Mouse (Mus musculus) cerebellum, adult 2 months (tissue): ENCODE measurements at regions not wholly inside any gene's neighbourhood (a gene's known extent, or its start where the extent isn't known, plus 50 kb on each side); places are given as distances from the start of the nearest gene placed in this dataset.

Experiments used
- DNase-seq, 2 experiments: peaks; one replicate each; pipeline ENCODE4 v3.0.0; 2021
- H3K27ac ChIP-seq: fragments of 200-500 bp; 2 replicates; pipeline ENCODE4 v1.5.1; 2012; ENCODE audit warnings: low read length, control low read depth, inconsistent platforms; ENCODE audit not compliant: insufficient read depth
- H3K27me3 ChIP-seq: fragments of 200-500 bp; 2 replicates; pipeline ENCODE4 v1.6.1; 2012; ENCODE audit warnings: inconsistent platforms, mild to moderate bottlenecking, low read length, moderate library complexity; ENCODE audit not compliant: control insufficient read depth, insufficient read depth
- H3K4me1 ChIP-seq: fragments of 200-500 bp; 2 replicates; pipeline ENCODE4 v1.6.1; 2011; ENCODE audit warnings: low read length; ENCODE audit not compliant: control insufficient read depth, insufficient read depth
- H3K4me3 ChIP-seq: fragments of 200-500 bp; replicated peaks from 2 replicates; pipeline ENCODE3; 2011; ENCODE audit warnings: mild to moderate bottlenecking, low read depth, low read length, control low read depth; ENCODE audit not compliant: insufficient read depth
- CTCF ChIP-seq: fragments of 200-500 bp; IDR thresholded peaks from 2 replicates; pipeline ENCODE4 v1.5.1; 2011; ENCODE audit warnings: low read depth, mild to moderate bottlenecking, control low read depth, low read length, moderate library complexity, borderline replicate concordance; ENCODE audit not compliant: insufficient read depth
- POLR2A ChIP-seq: fragments of 200-500 bp; IDR thresholded peaks from 2 replicates; pipeline ENCODE4 v1.6.1; 2011; ENCODE audit warnings: low read length, control low read depth, borderline replicate concordance; ENCODE audit not compliant: insufficient read depth
- WGBS: fragments of 180-500 bp; shearing (Covaris S2); methylation state at CpG from one replicate; pipeline ENCODE4 v1.1.7; 2018; 5-methylcytosine and 5-hydroxymethylcytosine counted together

DNA sequence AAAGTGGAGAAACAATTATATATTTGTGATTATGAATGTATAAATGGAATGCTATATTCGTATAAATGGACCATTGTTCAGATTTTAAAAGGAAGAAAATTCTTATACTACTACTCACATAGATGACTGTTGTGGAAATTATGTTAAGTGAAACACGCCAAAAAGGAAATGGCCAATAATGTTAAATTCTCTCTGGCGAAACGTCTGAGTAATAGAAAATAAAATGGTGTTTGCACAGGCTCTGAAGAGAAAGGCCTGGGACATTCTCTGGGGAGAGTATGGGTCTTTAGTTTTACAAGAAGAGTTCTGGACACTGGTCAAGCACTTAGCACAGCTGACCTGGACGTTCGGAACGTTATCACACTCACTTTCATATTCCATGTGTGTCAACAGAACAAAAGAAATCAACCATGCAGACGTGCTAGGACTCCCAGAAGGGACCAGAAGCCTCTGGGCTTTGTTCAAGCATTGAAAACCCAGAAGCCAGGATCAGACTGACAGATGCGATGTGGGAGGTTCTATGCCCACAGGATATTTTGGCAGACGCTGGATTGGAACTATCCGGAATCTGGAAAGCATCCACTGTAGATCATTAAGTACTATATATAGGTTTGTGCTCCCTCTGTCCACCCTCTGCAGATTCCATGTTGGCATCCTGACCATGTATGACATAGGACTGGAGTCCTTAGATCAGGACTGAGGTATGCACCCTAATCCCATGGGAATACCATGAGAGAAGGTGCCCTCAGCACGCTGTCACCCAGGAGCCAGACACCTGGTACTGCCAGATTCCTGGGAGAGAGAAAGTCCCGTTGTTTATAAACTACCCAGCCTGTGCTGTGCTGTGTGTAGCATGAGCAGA is 178.0 kb upstream of the Foxn2 start:
- 39% methylated on average over 13 of the region's 13 CpGs for WGBS
- Histone ChIP-seq H3K27ac (no peak overlapping the region), H3K4me3 (no peak overlapping the region), H3K4me1 (peaks cover 6% of the 10 kb centered on the region), H3K27me3 (no peaks in the 10 kb centered on the region)
- TF ChIP-seq CTCF = no peak
- TF ChIP-seq POLR2A = no peak
- DNase-seq = peak; percentile 38 to 55

DNA sequence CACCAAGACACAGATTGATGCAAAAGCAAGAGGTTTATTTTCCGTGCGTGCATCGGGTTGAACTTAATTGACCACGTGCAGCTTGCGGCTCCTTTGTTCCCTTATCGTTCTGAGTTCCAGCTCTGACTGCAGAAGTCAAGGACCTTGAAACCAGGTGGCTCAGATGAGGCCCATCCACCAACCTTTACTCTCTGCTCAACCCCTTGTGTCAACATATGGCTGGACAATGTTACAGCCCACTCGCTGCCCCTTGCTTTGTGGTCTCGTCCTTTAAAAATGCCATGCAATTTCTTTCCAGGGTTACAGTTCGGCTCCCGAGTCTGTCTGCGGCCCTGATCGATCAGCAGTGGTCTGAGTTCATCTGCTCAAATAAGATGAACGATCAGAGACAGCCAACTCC is 175.2 kb upstream of the Foxn2 start:
- Histone ChIP-seq H3K27me3 (no peaks in the 10 kb centered on the region), H3K4me3 (no peak overlapping the region), H3K27ac (no peak overlapping the region), H3K4me1 (peaks cover 5% of the 10 kb centered on the region)
- DNase-seq = no peak
- WGBS = 92% methylated on average over 13 of the region's 13 CpGs
- no peak for TF ChIP-seq POLR2A
- TF ChIP-seq CTCF = no peak

DNA sequence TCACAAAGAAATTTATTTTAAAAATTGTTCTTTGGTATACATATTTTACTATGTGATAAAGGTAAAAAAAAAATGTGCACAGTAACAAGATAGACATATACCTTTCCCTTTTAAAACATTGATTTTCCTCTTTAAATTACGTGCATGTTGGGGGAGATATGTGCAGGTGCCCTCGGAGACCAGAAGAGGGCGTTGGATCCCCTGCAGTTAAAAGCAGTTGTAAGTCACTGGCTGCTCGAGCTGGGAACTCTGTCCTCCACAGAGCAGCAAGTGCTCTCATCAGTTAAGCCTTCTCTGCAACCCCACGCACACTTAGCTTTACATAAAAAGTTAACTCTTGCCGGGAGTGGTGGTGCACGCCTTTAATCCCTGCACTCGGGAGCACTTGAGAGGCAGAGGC is 172.3 kb upstream of the Foxn2 start:
- H3K4me3 ChIP-seq = no peak overlapping the region
- no peak for DNase-seq
- H3K27me3 ChIP-seq = no peaks in the 10 kb centered on the region
- TF ChIP-seq CTCF (no peak), POLR2A (no peak)
- 86% methylated on average over 8 of the region's 8 CpGs for WGBS
- no peak overlapping the region for H3K27ac ChIP-seq
- H3K4me1 ChIP-seq = no peaks in the 10 kb centered on the region; the same call in 1 of the 2 replicates

DNA sequence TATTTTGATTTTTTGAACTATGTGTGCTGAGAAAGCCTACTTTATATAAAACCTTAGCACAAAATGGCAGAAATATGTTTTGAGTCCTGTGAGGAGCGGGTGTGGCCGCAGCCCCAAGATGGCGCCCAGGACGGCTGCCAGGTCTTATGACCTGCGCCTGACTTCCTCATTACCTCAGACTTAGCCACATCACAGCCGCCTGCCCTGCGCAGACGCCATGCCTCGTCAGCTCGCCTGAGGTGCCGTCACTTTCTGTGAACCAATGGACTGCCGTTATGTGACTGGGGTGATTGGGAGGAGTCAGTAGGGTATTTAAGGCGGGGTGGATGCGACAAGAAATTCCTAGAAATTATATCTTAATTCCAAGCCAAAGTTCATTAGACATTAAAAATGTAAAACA is 171.7 kb upstream of the Foxn2 start:
- Histone ChIP-seq H3K4me1 (no peaks in the 10 kb centered on the region), H3K27me3 (no peaks in the 10 kb centered on the region), H3K4me3 (no peak overlapping the region), H3K27ac (no peak overlapping the region)
- WGBS = 98% methylated on average over 14 of the region's 14 CpGs
- no peak for DNase-seq
- no peak for TF ChIP-seq POLR2A
- TF ChIP-seq CTCF = no peak

DNA sequence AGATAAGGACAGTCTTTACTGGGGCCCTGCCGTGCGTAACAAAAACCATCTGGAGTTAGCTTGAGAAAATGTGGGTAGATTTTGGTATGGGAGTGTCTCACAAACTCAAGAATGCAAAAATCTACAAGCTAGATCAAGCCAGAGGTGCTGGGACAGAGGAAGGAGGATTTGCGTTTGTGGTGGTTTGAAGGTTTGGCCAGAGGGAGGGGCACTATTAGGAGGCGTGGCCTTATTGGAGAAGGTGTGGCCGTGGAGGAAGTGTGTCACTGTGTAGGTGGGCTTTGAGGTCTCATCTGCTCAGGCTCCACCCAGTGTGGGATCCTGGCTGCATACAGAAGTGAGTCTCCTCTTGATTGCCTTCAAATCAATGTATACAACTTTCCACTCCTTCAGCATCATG is 169.6 kb upstream of the Foxn2 start:
- Histone ChIP-seq H3K4me3 (no peak overlapping the region), H3K27ac (no peak overlapping the region), H3K4me1 (peaks cover 4% of the 10 kb centered on the region; the same call in 1 of the 2 replicates), H3K27me3 (no peaks in the 10 kb centered on the region)
- 83% methylated on average over 5 of the region's 5 CpGs for WGBS
- DNase-seq = no peak
- no peak for TF ChIP-seq CTCF

DNA sequence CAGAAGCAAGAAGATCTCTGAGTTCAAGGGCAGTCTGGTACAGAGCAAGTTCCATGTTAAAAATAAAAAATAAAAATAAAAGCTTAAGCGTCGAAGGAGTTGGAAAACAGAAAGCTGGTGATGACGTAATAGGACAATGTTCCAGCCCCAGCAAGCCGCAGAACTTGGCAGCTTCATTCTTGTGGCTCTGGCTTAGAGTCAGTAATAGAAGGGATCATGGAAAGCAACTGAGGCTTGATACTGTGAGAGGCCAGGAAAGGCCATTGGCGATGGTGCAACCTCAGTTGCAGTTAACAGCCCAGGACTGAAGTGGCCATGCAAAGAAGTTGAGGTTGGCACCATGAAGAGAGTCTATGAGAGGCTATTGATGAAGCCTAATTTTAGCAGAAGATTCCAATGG is 168.3 kb upstream of the Foxn2 start:
- no peak for DNase-seq

GRCm38 (mm10) chr17:88273520-88273919 is 167.0 kb upstream of the Foxn2 start:
- Histone ChIP-seq H3K27me3 (no peaks in the 10 kb centered on the region), H3K4me3 (no peak overlapping the region), H3K27ac (no peak overlapping the region), H3K4me1 (peaks cover 4% of the 10 kb centered on the region; the same call in 1 of the 2 replicates)
- WGBS = 93% methylated on average over 9 of the region's 9 CpGs
- DNase-seq = no peak
- TF ChIP-seq POLR2A (no peak), CTCF (no peak)

More for the DNA sequence above, 168.3 kb upstream of the Foxn2 start:
- H3K4me1 ChIP-seq = peaks cover 4% of the 10 kb centered on the region; the same call in 1 of the 2 replicates
- H3K27me3 ChIP-seq = no peaks in the 10 kb centered on the region
- H3K4me3 ChIP-seq = no peak overlapping the region
- TF ChIP-seq CTCF = no peak
- TF ChIP-seq POLR2A = no peak
- WGBS = 68% methylated on average over 5 of the region's 5 CpGs
- H3K27ac ChIP-seq = no peak overlapping the region
